Mouse (Mus musculus): ENCODE data around the gene Tnnt2. TPM values are rescaled to one million over a fixed set of nuclear protein-coding genes. Genes with fewer than 3 reads are reported as not detected.

Gene Tnnt2
- polyA plus RNA-seq, 3 experiments from 2014 or later, result 0.24 TPM; not detected in 2

Other genes starting within 250 kb of the Tnnt2 start
- 1 to 10 TPM in 1 of 3 experiments, under 1 TPM in 2; 0.34 to 1.7 (median 0.43) TPM for gene Nav1, start 229.1 kb upstream of the Tnnt2 start, polyA plus RNA-seq (2017; shearing (Covaris generic))
- 10 to 100 TPM; 19.5 to 31.9 (median 26.9) TPM for gene Csrp1, start 116.3 kb upstream of the Tnnt2 start, polyA plus RNA-seq (2017; shearing (Covaris generic))
- 1 to 10 TPM in 1 of 3 experiments, under 1 TPM in 1, not detected in 1; 0.94 to 7.2 TPM for gene Phlda3, start 70.2 kb upstream of the Tnnt2 start, polyA plus RNA-seq (2017; shearing (Covaris generic))
- gene Tnni1, start 56.9 kb upstream of the Tnnt2 start, polyA plus RNA-seq (2017; shearing (Covaris generic)), result not detected
- gene Lad1, start 17.8 kb upstream of the Tnnt2 start, polyA plus RNA-seq (2017; shearing (Covaris generic)), result 1 to 10 TPM; 1.9 to 5.2 (median 2.4) TPM
- gene Pkp1, start 82.9 kb downstream of the Tnnt2 start, polyA plus RNA-seq (2017; shearing (Covaris generic)), result not detected
- not detected for gene Igfn1, start 170.0 kb downstream of the Tnnt2 start, polyA plus RNA-seq (2017; shearing (Covaris generic))
- 10 to 100 TPM; 20.7 to 39.2 (median 32.3) TPM for gene Tmem9, start 171.8 kb downstream of the Tnnt2 start, polyA plus RNA-seq (2017; shearing (Covaris generic))
- gene Ascl5, start 214.4 kb downstream of the Tnnt2 start, polyA plus RNA-seq (2017; shearing (Covaris generic)), result not detected
- gene Cacna1s, start 216.4 kb downstream of the Tnnt2 start, polyA plus RNA-seq (2017; shearing (Covaris generic)), result 1 to 10 TPM; 2.7 to 5.0 (median 4.9) TPM